Mouse (Mus musculus) neural tube, embryonic 13.5 days (tissue): ENCODE results near the gene Elovl7. TPM values are rescaled to one million over a fixed set of nuclear protein-coding genes. Genes with fewer than 3 reads are reported as not detected.

Source experiments
- ATAC-seq: fragments of 200-750 bp; cut with Nextera tagmentation; 2 replicates; pipeline ENCODE4 v1.8.0; 2017; ENCODE audit warnings: low read depth, mild to moderate bottlenecking, moderate TSS enrichment, moderate library complexity
- H3K27ac ChIP-seq: fragments of 300-500 bp; sonication (generic); replicated peaks from 2 replicates; pipeline ENCODE4 v1.5.1; 2015; ENCODE audit warnings: moderate library complexity, mild to moderate bottlenecking, inconsistent platforms
- H3K27me3 ChIP-seq: fragments of 300-500 bp; sonication (generic); 2 replicates; pipeline ENCODE4 v1.6.1; 2015; ENCODE audit warnings: mild to moderate bottlenecking, inconsistent platforms
- H3K36me3 ChIP-seq: fragments of 300-500 bp; sonication (generic); 2 replicates; pipeline ENCODE4 v1.6.1; 2015; ENCODE audit warnings: mild to moderate bottlenecking, inconsistent platforms
- H3K4me1 ChIP-seq: fragments of 300-500 bp; sonication (generic); replicated peaks from 2 replicates; pipeline ENCODE4 v1.6.1; 2015; ENCODE audit warnings: inconsistent platforms
- H3K4me2 ChIP-seq: fragments of 300-500 bp; sonication (generic); 2 replicates; pipeline ENCODE4 v1.6.1; 2015; ENCODE audit warnings: inconsistent platforms, mild to moderate bottlenecking, moderate library complexity
- H3K4me3 ChIP-seq: fragments of 300-500 bp; sonication (generic); 2 replicates; pipeline ENCODE4 v1.5.1; 2015; ENCODE audit warnings: mild to moderate bottlenecking, inconsistent platforms
- H3K9ac ChIP-seq: fragments of 300-500 bp; sonication (generic); 2 replicates; pipeline ENCODE4 v1.6.1; 2015; ENCODE audit warnings: moderate library complexity, mild to moderate bottlenecking, inconsistent platforms
- H3K9me3 ChIP-seq: fragments of 300-500 bp; sonication (generic); 2 replicates; pipeline ENCODE4 v1.6.1; 2016; ENCODE audit warnings: inconsistent platforms
- WGBS: fragments of 180-500 bp; shearing (Covaris S2); methylation state at CpG from one replicate; pipeline ENCODE4 v1.1.7; 2015; 5-methylcytosine and 5-hydroxymethylcytosine counted together
- polyA plus RNA-seq: library from polyadenylated mRNA; unstranded; fragments of >200 nt; fragmentation: Nextera tagmentation; extraction: Ambion mirVana; gene quantifications from 2 replicates; pipeline ENCODE4 v1.2.1, GENCODE M21; 2015

Elovl7 gene
- polyA plus RNA-seq, 1 experiment from 2014 or later = 2.2 TPM

DNA sequence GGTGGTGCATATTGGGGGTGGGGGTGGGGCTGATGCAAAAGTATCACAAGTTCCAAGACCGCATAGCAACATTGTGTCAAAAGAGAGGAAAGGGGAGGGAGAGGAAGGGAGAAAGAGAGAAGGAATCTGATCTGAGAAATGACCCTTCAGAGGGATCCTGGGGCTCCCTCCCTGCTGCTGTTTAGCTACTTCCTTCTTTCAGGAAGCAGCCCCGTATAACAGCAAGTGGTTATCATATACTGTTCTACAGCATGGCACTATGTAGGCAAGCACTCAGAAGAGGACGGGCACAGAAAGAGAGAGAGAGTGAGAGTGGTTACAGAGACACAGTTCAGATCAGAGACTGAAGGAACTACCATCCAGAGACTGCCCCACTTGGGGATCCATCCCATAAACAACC lies 73.7 kb downstream of the Elovl7 start:
- Histone ChIP-seq H3K4me1 (no peaks in the 10 kb centered on the region), H3K36me3 (no peaks in the 10 kb centered on the region), H3K4me3 (no peak overlapping the region), H3K27me3 (no peaks in the 10 kb centered on the region), H3K9me3 (no peaks in the 10 kb centered on the region), H3K9ac (no peak overlapping the region), H3K27ac (no peak overlapping the region), H3K4me2 (no peak overlapping the region)
- 56% methylated on average over 3 of the region's 3 CpGs for WGBS
- ATAC-seq = no peak

DNA sequence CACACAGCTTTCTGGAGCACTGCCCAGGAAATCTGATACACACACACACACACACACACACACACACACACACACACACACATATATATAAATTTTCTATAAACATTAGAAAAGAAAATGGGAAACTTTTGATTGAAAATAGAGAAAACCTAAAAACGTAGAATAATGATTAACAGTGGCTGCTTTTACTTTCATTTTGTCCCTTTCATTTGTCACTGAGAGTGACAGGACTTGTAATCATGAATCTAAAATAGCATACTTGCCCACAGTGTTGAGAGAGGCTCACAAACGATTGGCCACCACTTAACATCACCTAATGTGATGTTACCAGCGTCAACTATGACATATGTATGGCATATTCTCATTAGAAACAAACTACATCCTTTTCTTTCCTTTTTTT lies 75.2 kb downstream of the Elovl7 start:
- Histone ChIP-seq H3K36me3 (no peaks in the 10 kb centered on the region), H3K9me3 (no peaks in the 10 kb centered on the region), H3K27me3 (no peaks in the 10 kb centered on the region), H3K27ac (no peak overlapping the region), H3K4me3 (no peak overlapping the region), H3K4me1 (no peaks in the 10 kb centered on the region), H3K9ac (no peak overlapping the region), H3K4me2 (no peak overlapping the region)
- WGBS = 76% methylated on average over 3 of the region's 3 CpGs
- no peak for ATAC-seq

DNA sequence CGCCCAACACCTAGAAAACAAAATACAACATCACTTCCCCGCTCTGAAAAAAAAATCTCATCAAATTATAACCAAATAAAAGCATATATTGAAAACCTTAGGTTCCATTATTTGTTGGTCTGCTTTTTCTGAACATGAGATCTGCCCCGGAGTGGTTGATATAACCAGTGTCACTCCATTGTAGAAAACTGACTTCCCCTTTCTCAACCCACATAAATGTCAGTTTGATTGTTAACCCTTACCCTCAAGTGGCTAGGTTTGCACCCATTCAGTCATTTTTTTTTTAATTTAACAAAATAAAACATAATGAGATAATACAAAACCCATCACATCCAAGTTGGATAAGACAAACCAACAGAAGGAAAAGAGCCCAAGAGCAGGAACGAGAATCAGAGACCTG lies 76.1 kb downstream of the Elovl7 start:
- ATAC-seq = no peak
- Histone ChIP-seq H3K9me3 (no peaks in the 10 kb centered on the region), H3K27me3 (no peaks in the 10 kb centered on the region), H3K4me2 (no peak overlapping the region), H3K9ac (no peak overlapping the region), H3K27ac (no peak overlapping the region), H3K4me1 (no peaks in the 10 kb centered on the region), H3K36me3 (no peaks in the 10 kb centered on the region), H3K4me3 (no peak overlapping the region)
- 83% methylated on average over 4 of the region's 4 CpGs for WGBS

DNA sequence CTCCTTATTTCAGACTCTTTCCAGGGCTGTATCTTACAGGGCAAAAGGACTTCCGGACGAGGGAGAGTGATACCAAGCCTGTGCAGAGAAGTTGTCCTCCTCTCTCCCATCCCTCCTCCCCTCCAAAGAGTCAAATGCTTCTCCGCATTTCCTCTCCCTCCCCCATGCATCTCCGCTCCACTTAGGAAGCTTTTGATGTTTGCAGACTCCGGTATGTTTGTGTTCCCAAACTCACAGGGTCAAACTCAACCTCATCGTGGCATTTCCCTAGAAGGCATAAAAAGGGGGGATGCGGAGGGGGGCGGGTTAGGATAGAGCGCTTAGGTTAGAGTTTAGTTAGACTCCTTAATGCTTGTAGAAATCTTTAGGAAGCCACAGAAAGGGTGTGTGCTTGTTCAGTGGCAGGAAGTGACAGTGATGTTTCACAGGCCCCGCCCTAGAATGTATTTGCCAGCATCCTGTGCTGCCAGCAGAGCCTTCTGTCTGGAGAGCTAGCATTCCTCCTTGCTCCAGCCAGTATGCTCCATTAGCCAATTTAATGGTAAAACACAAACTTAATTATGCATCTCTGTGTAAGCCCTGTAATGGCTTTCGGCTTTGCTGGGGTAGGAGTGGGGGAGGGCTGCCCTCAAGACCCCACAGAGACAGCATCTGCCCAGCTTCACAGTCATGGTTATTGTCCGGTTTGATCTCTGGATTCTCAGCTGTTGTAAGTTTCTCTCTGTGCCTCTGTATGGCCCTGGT lies 83.3 kb downstream of the Elovl7 start:
- H3K9ac ChIP-seq = peak overlapping the region; percentile 43
- WGBS = 19% methylated on average over 12 of the region's 12 CpGs
- no peaks in the 10 kb centered on the region for H3K27me3 ChIP-seq
- ATAC-seq = peak; percentile 88
- H3K36me3 ChIP-seq = no peaks in the 10 kb centered on the region
- peak overlapping the region; percentile 28 for H3K4me3 ChIP-seq
- H3K9me3 ChIP-seq = no peaks in the 10 kb centered on the region
- H3K27ac ChIP-seq = peak overlapping the region; percentile 66
- peaks cover 14% of the 10 kb centered on the region for H3K4me1 ChIP-seq
- H3K4me2 ChIP-seq = peak overlapping the region; percentile 49

DNA sequence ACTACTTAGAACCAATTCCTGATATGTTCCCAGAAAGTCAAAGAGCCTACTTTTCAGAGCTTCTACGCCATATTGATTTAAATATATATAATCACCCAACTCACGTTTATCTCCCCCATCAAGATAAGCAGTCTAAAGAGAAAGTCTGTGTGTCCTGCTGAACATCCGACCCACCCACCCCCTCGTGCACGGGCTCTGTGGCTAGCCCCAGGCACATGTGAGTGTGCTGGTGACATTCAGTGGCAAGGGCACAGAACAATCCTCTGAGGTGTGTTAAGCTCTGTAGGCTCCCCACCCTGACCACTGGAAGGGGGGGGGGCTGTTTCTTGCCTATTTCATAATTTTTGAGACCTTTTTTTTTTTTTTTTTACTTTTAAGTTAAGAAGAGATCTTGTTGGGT lies 84.0 kb downstream of the Elovl7 start:
- no peak overlapping the region for H3K4me2 ChIP-seq
- no peaks in the 10 kb centered on the region for H3K9me3 ChIP-seq
- peak overlapping the region; percentile 66; the same call in 1 of the 2 replicates for H3K27ac ChIP-seq
- ATAC-seq = no peak
- no peaks in the 10 kb centered on the region for H3K36me3 ChIP-seq
- no peak overlapping the region for H3K9ac ChIP-seq
- peaks cover 14% of the 10 kb centered on the region for H3K4me1 ChIP-seq
- 60% methylated on average over 5 of the region's 5 CpGs for WGBS
- H3K4me3 ChIP-seq = no peak overlapping the region
- H3K27me3 ChIP-seq = no peaks in the 10 kb centered on the region

DNA sequence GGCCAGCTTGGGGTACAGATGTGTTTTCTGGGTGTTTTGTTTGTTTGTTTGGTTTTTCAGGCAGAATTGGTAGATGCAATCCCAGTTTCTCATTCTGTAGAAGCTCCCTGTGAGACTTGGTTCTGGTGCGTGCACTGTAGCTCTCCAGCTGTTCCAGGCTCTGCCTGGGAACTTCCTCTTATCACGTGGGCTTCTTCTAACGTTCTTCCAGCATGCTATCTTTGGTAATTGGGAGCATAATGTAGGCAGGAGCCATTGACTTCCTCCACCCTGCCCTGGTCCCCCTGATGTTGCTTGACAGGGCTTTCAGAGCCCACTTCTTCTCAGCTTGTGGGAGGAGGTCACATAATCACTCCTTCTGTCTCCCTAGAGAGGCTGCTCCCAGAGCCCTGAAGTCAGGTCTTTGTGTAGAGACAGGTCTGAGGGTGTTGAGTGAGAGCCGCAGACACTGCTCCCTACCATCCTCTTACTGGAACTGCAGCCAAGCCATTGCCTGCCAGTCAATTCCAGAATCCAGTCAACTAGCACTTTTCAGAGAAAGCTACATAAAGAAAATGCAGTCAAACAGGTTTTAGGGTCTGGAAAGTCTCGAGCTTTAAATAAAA lies 86.2 kb downstream of the Elovl7 start:
- 20% methylated on average over 5 of the region's 5 CpGs for WGBS
- Histone ChIP-seq H3K9me3 (no peaks in the 10 kb centered on the region), H3K4me3 (no peak overlapping the region), H3K4me2 (no peak overlapping the region), H3K4me1 (peaks cover 14% of the 10 kb centered on the region), H3K9ac (no peak overlapping the region), H3K27me3 (no peaks in the 10 kb centered on the region), H3K27ac (no peak overlapping the region), H3K36me3 (no peaks in the 10 kb centered on the region)
- ATAC-seq = no peak

DNA sequence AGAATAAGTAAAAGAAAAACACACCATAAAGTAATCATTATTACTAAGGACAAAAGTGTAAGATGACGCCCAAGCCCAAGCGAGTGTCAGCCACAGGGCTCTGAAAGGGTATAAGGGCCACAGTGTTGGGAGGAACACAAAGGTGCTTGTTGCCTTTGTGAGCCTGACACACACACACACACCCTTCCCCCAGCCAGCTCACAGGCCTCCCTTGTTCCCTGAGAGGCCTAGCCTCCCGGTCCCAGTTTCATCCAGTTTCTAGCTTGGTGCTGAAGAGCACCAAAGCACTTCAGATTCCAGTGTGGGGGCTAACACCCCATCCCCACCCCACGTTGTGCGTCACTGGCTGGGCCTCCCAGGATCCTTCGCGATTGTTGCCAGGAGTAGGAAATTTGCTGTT lies 87.2 kb downstream of the Elovl7 start:
- no peaks in the 10 kb centered on the region for H3K36me3 ChIP-seq
- H3K27me3 ChIP-seq = no peaks in the 10 kb centered on the region
- no peak overlapping the region for H3K4me2 ChIP-seq
- H3K27ac ChIP-seq = no peak overlapping the region
- ATAC-seq = peak; percentile 59
- peaks cover 14% of the 10 kb centered on the region for H3K4me1 ChIP-seq
- no peak overlapping the region for H3K4me3 ChIP-seq
- WGBS = 32% methylated on average over 7 of the region's 7 CpGs
- H3K9me3 ChIP-seq = no peaks in the 10 kb centered on the region
- no peak overlapping the region for H3K9ac ChIP-seq

DNA sequence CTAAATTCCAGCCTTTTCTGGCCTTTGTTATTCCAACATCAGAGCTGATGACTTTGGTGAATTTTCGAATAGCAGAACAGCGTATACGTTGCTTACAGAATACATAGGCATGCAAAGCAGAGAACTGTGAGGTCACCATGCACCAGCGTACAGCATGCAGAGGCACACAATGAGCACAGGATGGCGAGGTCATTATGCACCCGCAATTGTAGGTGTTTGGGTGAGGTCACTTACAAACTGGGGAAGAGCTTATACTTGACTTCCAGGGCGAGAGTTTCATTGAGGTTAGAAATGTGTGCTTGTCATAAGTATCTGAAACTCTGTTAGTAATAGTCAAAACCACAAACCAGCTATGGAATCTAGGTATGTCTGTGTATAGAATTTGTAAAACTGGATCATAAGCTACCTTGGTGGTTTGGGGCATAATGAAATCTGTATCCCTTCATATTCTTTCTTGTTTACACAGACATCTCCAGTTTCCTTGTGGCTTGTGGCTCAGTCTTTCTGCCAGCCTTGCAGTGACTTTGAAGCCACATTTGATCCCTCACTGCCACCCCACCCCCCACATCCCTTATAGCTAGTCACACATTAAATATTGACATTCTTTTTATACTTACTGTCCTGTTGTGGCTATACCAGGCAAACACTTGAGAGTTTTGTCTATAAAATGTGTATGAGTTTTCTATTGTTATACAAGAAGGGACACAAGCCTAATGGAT lies 88.9 kb downstream of the Elovl7 start:
- H3K4me1 ChIP-seq = peaks cover 4% of the 10 kb centered on the region; the same call in 1 of the 2 replicates
- H3K27ac ChIP-seq = no peak overlapping the region
- H3K4me3 ChIP-seq = no peak overlapping the region
- no peak overlapping the region for H3K9ac ChIP-seq
- no peaks in the 10 kb centered on the region for H3K27me3 ChIP-seq
- no peaks in the 10 kb centered on the region for H3K36me3 ChIP-seq
- 78% methylated on average over 7 of the region's 7 CpGs for WGBS
- ATAC-seq = no peak
- no peak overlapping the region for H3K4me2 ChIP-seq
- H3K9me3 ChIP-seq = no peaks in the 10 kb centered on the region

DNA sequence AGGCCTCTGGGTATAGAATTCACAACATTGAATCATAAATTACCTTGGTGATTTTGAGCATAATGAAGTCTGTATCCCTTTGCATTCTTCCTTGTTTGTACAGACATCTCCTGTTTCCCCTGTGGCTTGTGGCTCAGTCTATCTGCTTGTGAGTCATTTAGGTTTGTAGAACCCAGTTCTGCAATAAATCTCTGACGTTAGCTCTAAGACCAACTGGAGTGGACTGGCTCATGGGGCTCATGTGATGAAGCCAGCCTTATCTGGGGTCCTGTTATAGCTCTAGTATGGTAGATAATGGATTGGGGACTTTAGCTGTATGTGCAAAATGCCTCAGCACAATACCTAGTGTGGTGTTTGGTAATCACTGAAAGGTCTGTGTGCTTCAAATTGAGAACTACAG lies 89.6 kb downstream of the Elovl7 start:
- no peak overlapping the region for H3K27ac ChIP-seq
- H3K9me3 ChIP-seq = no peaks in the 10 kb centered on the region
- H3K4me2 ChIP-seq = no peak overlapping the region
- no peak overlapping the region for H3K4me3 ChIP-seq
- H3K9ac ChIP-seq = no peak overlapping the region
- WGBS = 68% methylated on average over 1 of the region's 1 CpGs
- no peaks in the 10 kb centered on the region for H3K27me3 ChIP-seq
- no peaks in the 10 kb centered on the region for H3K36me3 ChIP-seq
- peaks cover 4% of the 10 kb centered on the region; the same call in 1 of the 2 replicates for H3K4me1 ChIP-seq
- ATAC-seq = no peak

DNA sequence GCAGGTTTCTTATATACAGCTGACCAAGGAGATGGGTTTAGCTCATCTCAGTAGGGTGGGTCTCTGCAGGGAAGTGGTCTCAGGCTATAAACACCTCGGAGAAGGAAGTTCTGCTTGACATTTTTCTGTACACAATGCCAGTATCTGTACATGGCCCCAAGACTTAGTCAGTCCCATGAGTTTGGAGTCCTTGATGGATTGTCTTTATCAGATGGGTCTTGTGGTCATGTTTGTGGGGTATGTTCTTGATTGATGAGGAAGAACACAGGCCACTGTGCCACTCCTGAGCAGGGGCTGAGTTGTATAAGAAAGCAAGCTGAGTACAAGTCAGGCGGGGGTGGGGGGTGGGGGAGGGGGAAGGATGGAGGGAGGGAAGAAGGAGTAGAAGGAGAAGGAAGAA lies 90.5 kb downstream of the Elovl7 start:
- no peaks in the 10 kb centered on the region for H3K27me3 ChIP-seq
- H3K36me3 ChIP-seq = no peaks in the 10 kb centered on the region
- WGBS = 57% methylated on average over 2 of the region's 2 CpGs
- no peak overlapping the region for H3K4me2 ChIP-seq
- H3K9me3 ChIP-seq = no peaks in the 10 kb centered on the region
- no peak overlapping the region for H3K27ac ChIP-seq
- peaks cover 4% of the 10 kb centered on the region; the same call in 1 of the 2 replicates for H3K4me1 ChIP-seq
- H3K4me3 ChIP-seq = no peak overlapping the region
- ATAC-seq = no peak
- H3K9ac ChIP-seq = no peak overlapping the region

DNA sequence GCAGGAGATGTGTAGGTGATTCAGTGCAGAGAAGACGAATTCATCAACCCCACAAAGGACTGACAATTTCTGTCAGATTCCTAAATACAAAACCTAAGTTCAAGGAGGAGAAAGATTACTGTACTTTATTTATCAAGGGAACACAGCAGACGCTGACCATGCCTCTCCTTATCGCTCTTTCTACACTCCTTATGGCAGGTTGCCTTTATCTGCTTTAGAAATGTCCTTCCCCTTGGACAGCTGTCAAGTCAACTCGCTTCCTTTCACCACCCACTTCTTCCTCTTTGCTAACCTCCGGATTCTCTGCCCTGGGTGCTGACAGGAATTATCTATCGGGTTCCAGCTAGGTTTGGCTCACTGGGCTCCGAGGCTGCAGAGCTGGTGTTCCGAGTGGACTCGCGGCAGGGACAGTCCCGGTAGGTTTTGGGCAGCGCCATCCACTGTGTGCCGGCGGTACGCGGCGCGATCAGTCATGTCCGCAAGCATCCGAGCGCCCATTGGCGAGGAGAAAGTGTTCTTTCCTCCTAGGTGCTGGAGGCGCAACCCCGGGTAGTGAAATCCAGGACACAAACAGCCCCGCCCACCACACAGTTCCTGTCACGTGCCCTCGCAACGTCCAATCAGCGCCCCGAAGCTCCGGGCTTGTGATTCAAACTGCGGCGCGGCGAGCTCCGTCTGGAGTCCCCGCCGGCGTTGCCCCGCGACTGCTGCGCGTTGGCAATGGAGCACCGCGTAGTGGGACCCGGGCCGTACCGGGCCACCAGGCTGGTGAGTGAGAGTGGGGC lies 101.7 kb downstream of the Elovl7 start, which contains the start of gene Depdc1b:
Gene Depdc1b, plus strand, starts transcription at position 631 of the 785 bp plus-strand sequence.
- 1% methylated on average over 48 of the region's 48 CpGs for WGBS
- peaks cover 16% of the 10 kb centered on the region for H3K4me1 ChIP-seq
- peak within 1 kb of the TSS; percentile 94 for H3K4me2 ChIP-seq
- no peaks in the 10 kb centered on the region for H3K36me3 ChIP-seq
- H3K9me3 ChIP-seq = no peaks in the 10 kb centered on the region
- H3K9ac ChIP-seq = peak within 1 kb of the TSS; percentile 80
- peak within 1 kb of the TSS; percentile 54; the same call in 1 of the 2 replicates for H3K27ac ChIP-seq
- peak; percentile 97 for ATAC-seq
- H3K27me3 ChIP-seq = no peaks in the 10 kb centered on the region
- H3K4me3 ChIP-seq = peak within 1 kb of the TSS; percentile 67
